Mouse (Mus musculus): ENCODE measurements around the gene Avpr1b.

DNA sequence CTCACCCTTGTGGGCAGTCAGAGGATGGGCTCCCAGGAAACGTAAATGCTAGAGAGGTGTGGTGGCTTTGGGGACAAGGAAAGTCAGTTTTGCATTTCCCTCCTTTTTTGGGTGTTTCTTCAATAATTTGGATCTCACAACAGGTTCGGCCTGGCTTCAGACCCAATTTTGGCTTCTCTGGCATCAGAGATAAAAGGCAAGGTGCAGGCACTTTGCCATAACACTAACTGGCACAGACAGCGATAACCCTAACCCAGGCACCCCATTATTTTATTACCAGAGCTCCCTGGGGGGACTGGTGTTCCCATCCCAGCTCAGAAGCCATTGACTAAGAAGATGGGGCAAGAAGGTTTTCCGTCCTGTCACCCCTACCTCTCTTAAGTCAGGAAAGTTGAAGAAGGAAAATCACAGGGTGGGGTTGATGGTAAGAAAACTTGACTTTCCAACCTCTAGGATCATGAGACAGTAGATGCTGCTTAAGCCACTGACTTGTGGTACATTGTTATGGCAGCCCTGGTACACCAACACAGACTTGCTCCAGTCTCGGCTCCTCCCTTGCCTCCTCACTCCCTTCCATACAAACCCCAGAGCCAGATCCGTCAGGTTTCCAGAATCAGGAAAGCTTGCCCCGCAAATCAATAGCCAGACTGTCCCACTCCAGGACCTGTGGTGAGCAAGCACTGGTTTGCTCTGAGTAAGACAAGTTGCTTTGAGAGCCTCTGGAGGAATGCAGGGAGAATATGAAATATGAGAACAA, 61.9 kb downstream of the Avpr1b start:
- TF ChIP-seq CTCF (conservative IDR thresholded peaks at IDR 0.05 in 1 of 2, IDR thresholded peaks at IDR 0.05 in 1 of 2; ENCODE audit: low read depth in 2 of 2, low read length in 2 of 2) (no peak), MAX (IDR thresholded peaks at IDR 0.05; ENCODE audit: low read length) (no peak), MXI1 (IDR thresholded peaks at IDR 0.05; ENCODE audit: low read depth, low read length) (no peak), CHD2 (IDR thresholded peaks at IDR 0.05; ENCODE audit: low read length) (no peak), POLR2A (IDR thresholded peaks at IDR 0.05; ENCODE audit: low read depth, low read length) (no peak), JUND (conservative IDR thresholded peaks at IDR 0.05; ENCODE audit: low read depth, low read length) (no peak), RAD21 (IDR thresholded peaks at IDR 0.05; ENCODE audit: low read depth, low read length) (no peak), POLR2AphosphoS2 (IDR thresholded peaks at IDR 0.05; ENCODE audit: low read depth, low read length) (no peak), ZMIZ1 (IDR thresholded peaks at IDR 0.05; ENCODE audit: low read depth, low read length) (no peak), NRF1 (IDR thresholded peaks at IDR 0.05; ENCODE audit: low read depth, low read length) (no peak), HCFC1 (IDR thresholded peaks at IDR 0.05; ENCODE audit: low read depth, low read length) (no peak), CHD1 (IDR thresholded peaks at IDR 0.05; ENCODE audit: low read depth, low read length) (no peak), UBTF (IDR thresholded peaks at IDR 0.05; ENCODE audit: low read depth, low read length) (no peak)

Measured in CH12.LX (cell line).